Mouse (Mus musculus) heart, postnatal 0 days (tissue): ENCODE measurements around the gene Magoh.

Experiments
- CTCF ChIP-seq: IDR thresholded peaks from 2 replicates; pipeline ENCODE4 v1.5.1; 2016; ENCODE audit warnings: antibody characterized with exemption, control low read depth, low read depth
- EP300 ChIP-seq: IDR thresholded peaks from 2 replicates; pipeline ENCODE4 v1.6.1; 2016; ENCODE audit warnings: antibody characterized with exemption, low read depth

GRCm38 (mm10) chr4:107921152-107921695, 41.7 kb downstream of the Magoh start:
- TF ChIP-seq EP300 = no peak
- no peak for TF ChIP-seq CTCF
